Mouse (Mus musculus): ENCODE measurements around the gene Arhgef17.

- TF ChIP-seq CTCF (IDR thresholded peaks at IDR 0.05; ENCODE audit: insufficient read depth, low read length), result no peak
- TF ChIP-seq POLR2A (IDR thresholded peaks at IDR 0.05; ENCODE audit: borderline replicate concordance, extremely low read depth, low read depth, low read length), result no peak
Measured at GRCm38 (mm10) chr7:100961146-100961545, 29.2 kb upstream of the Arhgef17 start.
